Mouse (Mus musculus) kidney, postnatal 25 days (tissue): ENCODE results near the gene Git1.
"Not testable (repeated sequence)": the region's sequence is repeated elsewhere in the genome, so short reads cannot be mapped to it uniquely, and the experiment has no call there.

Experiments used
- DNase-seq, 2 experiments: peaks; one replicate each; pipeline ENCODE4 v3.0.0; 2021; ENCODE audit warnings: mixed read lengths in 2 of 2

Gene Git1

DNA sequence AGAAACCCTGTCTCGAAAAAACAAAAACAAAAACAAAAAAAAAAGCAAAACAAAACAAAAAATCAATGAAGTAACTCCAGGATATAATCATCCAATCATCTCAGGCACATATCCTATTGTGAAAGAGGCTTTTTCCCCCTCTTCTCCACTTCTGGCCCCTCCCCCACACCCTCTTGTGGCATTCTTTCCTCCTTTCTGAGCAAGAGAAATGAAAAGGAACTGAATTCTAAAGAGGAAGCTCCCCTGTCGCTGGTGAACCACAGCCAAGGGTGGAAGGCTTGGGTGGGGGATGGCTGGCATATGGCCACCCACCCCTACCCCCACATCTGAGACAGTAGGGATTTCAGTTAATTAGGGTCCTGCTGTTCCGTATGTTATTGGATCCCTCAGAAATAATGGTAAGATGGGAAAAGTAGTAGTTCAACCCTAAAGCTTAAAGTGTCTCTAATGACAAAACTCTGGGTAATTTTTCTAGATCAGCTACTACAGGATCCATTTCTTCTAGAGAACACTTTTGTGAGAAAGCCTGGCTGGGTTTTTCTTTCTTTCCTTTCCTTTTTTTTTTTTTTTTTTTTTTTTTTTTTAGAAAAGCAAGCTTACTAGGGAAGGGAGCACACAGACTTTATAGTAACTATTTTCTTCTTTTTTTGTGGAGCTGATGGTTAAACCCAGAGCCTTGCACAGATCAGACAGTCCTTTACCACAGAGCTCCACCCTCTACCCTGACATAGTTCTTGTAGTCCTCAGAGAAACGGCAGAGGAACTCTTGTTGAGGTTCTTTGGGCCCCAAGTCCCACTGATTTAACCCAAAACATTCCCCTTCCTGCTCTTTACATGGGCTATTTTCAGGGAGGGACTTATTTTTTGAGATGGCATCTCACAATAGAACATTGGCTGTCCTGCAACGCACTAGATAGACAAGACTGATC is 27.5 kb downstream of the Git1 start:
- peak in 1 of 2 experiments; percentile 41 for DNase-seq

DNA sequence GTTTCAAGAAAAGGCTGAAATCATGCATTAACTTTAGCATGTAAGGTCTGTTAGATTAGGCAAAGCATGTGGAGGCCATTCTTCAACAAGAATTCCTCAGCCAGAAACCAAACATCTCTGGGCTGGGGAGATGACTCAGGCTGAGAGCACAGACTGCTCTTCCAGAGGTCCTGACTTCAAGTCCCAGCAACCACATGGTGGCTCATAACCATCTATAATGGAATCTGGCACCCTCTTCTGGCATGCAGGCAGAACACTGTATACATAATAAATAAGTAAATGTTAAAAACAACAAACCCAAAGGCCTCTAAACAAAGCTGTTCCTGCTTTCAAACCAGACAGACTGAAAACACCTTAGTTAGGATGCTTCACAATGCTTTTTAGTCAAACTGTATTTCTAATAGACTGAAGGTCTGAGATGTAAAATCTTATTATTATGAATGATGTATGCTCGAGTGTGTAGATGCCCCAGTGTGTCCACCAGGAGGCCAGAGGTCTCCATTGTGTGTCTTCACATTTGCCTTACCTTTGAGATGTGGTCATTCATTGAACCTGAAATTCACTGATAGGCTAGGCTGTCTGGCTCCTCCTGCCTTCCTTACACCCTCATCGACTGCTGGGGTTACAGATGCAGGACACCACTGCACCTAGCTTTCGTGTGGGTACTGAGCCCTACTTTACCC is 32.6 kb downstream of the Git1 start:
- no peak for DNase-seq

DNA sequence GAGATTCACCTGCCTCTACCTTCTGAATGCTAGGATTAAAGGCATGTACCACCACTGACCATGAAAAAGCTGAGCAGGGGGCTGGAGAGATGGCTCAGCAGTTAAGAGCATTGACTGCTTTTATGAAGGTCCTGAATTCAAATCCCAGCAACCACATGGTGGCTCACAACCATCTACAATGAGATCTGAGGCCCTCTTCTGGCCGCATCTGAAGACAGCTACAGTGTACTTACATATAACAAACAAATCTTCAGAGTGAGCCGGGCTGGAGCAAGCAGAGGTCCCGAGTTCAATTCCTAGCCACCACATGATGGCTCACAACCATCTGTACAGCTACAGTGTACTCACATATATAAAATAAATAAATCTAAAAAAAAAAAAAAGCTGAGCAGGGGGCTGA is 35.1 kb downstream of the Git1 start:
- not testable (repeated sequence) for DNase-seq

DNA sequence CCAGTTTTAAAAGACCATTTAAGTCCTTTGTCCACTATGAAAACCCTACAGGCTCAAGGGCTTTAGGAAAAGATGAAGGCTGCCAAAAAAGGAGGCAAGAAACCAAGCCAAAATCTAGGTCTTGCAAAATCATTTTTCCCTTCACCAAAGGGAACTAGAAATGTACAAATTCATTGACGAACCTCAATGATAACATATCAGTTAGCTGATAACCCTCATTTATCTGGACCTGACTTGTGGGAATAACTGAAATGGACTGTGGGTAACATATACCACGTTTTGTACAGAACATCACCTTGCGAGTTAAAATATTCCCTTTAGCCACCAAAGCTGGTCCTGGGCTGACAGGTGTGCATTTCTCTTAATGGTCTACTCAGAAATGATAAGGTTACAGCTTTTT is 36.3 kb downstream of the Git1 start:
- DNase-seq = no peak

DNA sequence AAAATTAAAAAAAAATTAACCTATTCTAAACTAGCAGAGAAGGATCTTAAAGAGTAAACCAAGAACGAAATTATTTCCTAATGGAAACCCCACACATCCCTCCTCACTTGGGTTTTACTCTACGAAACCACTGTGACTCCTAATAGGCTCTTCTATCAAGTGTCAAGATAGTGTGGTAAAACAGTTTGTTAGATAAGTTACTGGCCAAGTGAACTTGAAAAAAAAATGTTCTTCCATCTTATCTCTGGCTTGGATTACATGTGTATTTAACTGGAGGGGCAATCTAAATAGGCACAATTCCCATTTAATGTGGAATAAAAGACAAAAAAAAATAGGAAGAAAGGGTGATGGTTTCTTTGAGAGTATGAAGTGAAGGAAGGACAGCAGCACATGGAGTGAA is 37.5 kb downstream of the Git1 start:
- DNase-seq = no peak

DNA sequence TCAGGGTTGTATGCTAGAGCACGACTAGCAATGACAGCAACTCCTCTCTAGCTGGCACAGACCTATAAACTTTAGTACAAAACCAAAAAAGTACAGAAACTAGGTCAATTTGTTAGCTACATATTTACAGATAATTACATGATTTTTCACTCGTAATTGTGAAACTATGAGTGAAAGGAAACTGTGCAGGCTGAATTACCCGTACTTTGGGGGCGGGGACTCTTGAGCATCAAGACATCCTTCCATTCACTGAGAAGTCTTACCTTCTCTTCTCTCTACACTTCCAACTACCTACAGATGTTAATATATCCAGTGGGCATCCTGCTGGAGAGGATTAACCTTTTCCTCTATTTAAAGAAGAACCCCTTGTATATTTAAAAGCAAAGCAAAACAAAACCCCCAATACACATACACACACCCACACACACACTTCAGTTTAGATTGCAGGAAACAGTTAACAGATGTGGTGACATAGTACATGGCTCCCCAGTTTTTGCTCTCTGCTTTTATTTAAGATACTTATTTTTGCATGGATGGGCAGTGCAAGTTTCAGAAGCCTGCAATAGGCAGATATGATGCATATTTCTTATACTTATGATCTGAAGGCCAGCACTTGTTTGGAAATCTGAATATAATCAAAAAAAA is 39.0 kb downstream of the Git1 start:
- DNase-seq = no peak

DNA sequence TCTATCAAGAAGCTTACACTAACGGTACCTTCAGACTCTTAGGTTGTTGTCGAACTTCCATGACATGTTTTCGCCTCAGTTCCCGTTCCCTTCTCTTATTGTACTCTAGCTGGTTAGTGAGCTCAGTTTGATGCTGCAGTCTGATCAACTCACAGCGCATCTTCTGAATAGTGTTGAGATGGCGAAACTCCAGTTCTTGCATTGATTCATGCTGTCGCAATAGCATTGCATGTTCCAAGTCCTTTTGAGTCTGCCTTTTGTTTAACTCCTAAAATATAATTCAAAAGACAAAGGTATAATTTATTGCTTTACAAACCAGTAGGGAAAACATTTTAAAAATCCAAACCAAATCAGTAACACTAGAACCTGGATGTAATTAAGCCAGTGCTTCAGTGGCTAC is 51.9 kb downstream of the Git1 start:
- DNase-seq = no peak
